Mouse (Mus musculus) intestine, embryonic 16.5 days (tissue): ENCODE results near the gene Klkb1. TPM values are rescaled to one million over a fixed set of nuclear protein-coding genes. Genes with fewer than 3 reads are reported as not detected.

Source experiments
- ATAC-seq: fragments of 200-750 bp; cut with Nextera tagmentation; 2 replicates; pipeline ENCODE4 v1.8.0; 2017; ENCODE audit warnings: moderate TSS enrichment, moderate library complexity
- H3K27ac ChIP-seq: fragments of 300-500 bp; sonication (generic); 2 replicates; pipeline ENCODE4 v1.5.1; 2014; ENCODE audit warnings: mild to moderate bottlenecking, low read length
- H3K27me3 ChIP-seq: fragments of 300-500 bp; sonication (generic); replicated peaks from 2 replicates; pipeline ENCODE4 v1.6.1; 2014; ENCODE audit warnings: low read length, control low read depth, mixed read lengths; ENCODE audit not compliant: control insufficient read depth, insufficient read depth
- H3K36me3 ChIP-seq: fragments of 300-500 bp; sonication (generic); 2 replicates; pipeline ENCODE4 v1.6.1; 2014; ENCODE audit warnings: low read length, control low read depth; ENCODE audit not compliant: control insufficient read depth, insufficient read depth
- H3K4me1 ChIP-seq: fragments of 300-500 bp; sonication (generic); 2 replicates; pipeline ENCODE4 v1.6.1; 2014; ENCODE audit warnings: low read length, control low read depth, mixed read lengths; ENCODE audit not compliant: control insufficient read depth, insufficient read depth
- H3K4me2 ChIP-seq: fragments of 300-500 bp; sonication (generic); 2 replicates; pipeline ENCODE4 v1.6.1; 2014; ENCODE audit warnings: low read depth, low read length, control low read depth
- H3K4me3 ChIP-seq: fragments of 300-500 bp; sonication (generic); 2 replicates; pipeline ENCODE4 v1.5.1; 2014; ENCODE audit warnings: mild to moderate bottlenecking, low read length
- H3K9ac ChIP-seq: fragments of 300-500 bp; sonication (generic); 2 replicates; pipeline ENCODE4 v1.6.1; 2014; ENCODE audit warnings: low read depth, low read length
- H3K9me3 ChIP-seq: fragments of 300-500 bp; sonication (generic); 2 replicates; pipeline ENCODE4 v1.6.1; 2016; ENCODE audit warnings: low read length, control low read depth; ENCODE audit not compliant: control insufficient read depth
- WGBS: fragments of 180-500 bp; shearing (Covaris S2); extraction: QIAGEN DNeasy Blood & Tissue Kit; methylation state at CpG from one replicate; pipeline ENCODE4 v1.1.7; 2014; 5-methylcytosine and 5-hydroxymethylcytosine counted together
- polyA plus RNA-seq: library from polyadenylated mRNA; unstranded; fragments of >200 nt; fragmentation: Nextera tagmentation; extraction: Ambion mirVana; gene quantifications from 2 replicates; pipeline ENCODE4 v1.2.1, GENCODE M21; 2015

The Klkb1 gene
- polyA plus RNA-seq, 1 experiment from 2014 or later, result 0.09 TPM

GRCm38 (mm10) chr8:45258421-45258820 lies 36.2 kb downstream of the Klkb1 start:
- Histone ChIP-seq H3K9me3 (no peaks in the 10 kb centered on the region), H3K27ac (no peak overlapping the region), H3K4me3 (no peak overlapping the region), H3K36me3 (no peaks in the 10 kb centered on the region), H3K9ac (no peak overlapping the region), H3K4me2 (no peak overlapping the region), H3K27me3 (no peaks in the 10 kb centered on the region), H3K4me1 (no peaks in the 10 kb centered on the region)
- 81% methylated on average over 8 of the region's 8 CpGs for WGBS
- ATAC-seq, result no peak

GRCm38 (mm10) chr8:45255040-45255439 lies 39.6 kb downstream of the Klkb1 start:
- no peak for ATAC-seq
- no peak overlapping the region for H3K9ac ChIP-seq
- H3K9me3 ChIP-seq, result no peaks in the 10 kb centered on the region
- no peak overlapping the region for H3K4me2 ChIP-seq
- H3K27ac ChIP-seq, result no peak overlapping the region
- no peaks in the 10 kb centered on the region for H3K27me3 ChIP-seq
- no peaks in the 10 kb centered on the region for H3K4me1 ChIP-seq
- no peak overlapping the region for H3K4me3 ChIP-seq
- H3K36me3 ChIP-seq, result no peaks in the 10 kb centered on the region
- WGBS, result 84% methylated on average over 12 of the region's 12 CpGs

DNA sequence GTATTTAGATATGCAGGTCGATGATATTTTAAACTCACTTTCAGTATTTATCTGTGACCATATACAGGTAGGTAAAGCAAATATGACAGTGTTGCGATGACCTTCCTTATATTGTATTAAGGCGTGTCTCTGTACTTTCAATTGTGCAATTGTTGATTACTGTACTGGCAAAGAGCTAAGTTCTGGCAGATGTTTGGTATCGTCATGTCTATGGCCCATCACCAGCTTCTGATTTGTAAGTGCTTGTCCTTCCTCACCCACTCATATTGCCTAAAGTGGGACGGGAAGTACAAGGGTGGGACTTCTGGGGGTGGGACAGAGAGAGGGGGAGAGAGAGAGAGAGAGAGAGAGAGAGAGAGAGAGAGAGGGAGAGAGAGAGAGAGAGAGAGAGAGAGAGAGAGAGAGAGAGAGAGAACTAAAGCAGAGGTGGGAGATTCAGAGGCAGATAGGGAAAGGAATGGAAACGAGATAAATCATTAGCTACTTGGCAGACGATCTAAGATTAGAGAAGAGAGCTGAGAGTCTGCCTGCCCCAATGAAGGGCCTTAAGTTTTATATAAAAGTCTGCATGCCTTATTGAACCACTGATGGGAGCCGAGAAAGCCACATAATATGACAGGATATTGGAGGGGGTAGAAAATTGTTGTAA lies 40.3 kb downstream of the Klkb1 start:
- 70% methylated on average over 8 of the region's 8 CpGs for WGBS
- no peaks in the 10 kb centered on the region for H3K4me1 ChIP-seq
- H3K4me2 ChIP-seq, result no peak overlapping the region
- H3K4me3 ChIP-seq, result no peak overlapping the region
- H3K9ac ChIP-seq, result no peak overlapping the region
- no peaks in the 10 kb centered on the region for H3K27me3 ChIP-seq
- no peaks in the 10 kb centered on the region for H3K9me3 ChIP-seq
- no peaks in the 10 kb centered on the region for H3K36me3 ChIP-seq
- H3K27ac ChIP-seq, result no peak overlapping the region
- ATAC-seq, result no peak

- Histone ChIP-seq H3K9ac (no peak overlapping the region), H3K4me2 (no peak overlapping the region), H3K36me3 (no peaks in the 10 kb centered on the region), H3K9me3 (no peaks in the 10 kb centered on the region), H3K4me1 (no peaks in the 10 kb centered on the region), H3K27me3 (no peaks in the 10 kb centered on the region), H3K27ac (no peak overlapping the region), H3K4me3 (no peak overlapping the region)
- ATAC-seq, result no peak
- 96% methylated on average over 1 of the region's 1 CpGs for WGBS
Measured at GRCm38 (mm10) chr8:45253586-45253985, 41.1 kb downstream of the Klkb1 start.

- H3K4me2 ChIP-seq, result no peak overlapping the region
- H3K27me3 ChIP-seq, result no peaks in the 10 kb centered on the region
- no peaks in the 10 kb centered on the region for H3K36me3 ChIP-seq
- H3K27ac ChIP-seq, result no peak overlapping the region
- no peaks in the 10 kb centered on the region for H3K9me3 ChIP-seq
- H3K9ac ChIP-seq, result no peak overlapping the region
- no peaks in the 10 kb centered on the region for H3K4me1 ChIP-seq
- no peak overlapping the region for H3K4me3 ChIP-seq
- no peak for ATAC-seq
- WGBS, result 46% methylated on average over 2 of the region's 2 CpGs
Measured at GRCm38 (mm10) chr8:45253111-45253510, 41.5 kb downstream of the Klkb1 start.

DNA sequence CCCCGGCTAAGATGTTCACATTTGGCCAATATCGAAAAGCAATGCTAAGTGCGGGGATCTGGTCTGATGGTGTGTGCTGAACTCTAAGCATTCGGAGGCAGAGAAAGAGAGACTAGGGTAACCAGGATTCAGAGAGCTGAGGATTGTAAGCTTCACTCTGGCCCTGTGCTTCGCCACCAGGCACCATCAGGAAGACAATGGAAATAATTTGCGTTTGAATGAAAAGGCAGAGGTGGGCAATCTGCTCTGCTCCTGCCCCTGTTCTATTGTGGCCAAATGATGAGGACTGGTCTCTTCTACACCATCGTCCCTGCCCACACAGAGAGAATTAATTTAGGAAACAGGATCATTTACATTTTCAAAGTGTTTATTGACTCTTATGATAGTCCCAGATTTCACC lies 48.4 kb downstream of the Klkb1 start:
- H3K27ac ChIP-seq, result no peak overlapping the region

DNA sequence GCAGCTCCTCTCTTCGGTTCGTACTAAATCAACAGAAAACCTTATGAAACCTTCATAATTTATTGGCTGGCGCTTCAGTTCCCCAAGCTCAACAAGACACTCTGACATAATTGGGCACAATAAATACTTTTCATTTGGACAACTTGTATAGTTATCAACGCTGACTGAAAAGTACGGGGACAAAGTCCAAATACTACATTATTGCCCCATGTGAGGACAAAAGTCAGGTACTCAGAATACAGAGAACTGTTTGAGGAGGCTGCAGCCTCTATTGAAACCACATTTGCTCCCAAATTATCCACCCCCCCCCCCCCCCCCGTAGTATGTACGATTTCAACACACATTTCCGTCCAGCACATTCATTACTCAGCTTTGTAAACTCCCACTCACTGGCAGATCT lies 55.3 kb downstream of the Klkb1 start:
- 52% methylated on average over 8 of the region's 8 CpGs for WGBS
- ATAC-seq, result peak; percentile 80

More for the DNA sequence above, 48.4 kb downstream of the Klkb1 start:
- H3K36me3 ChIP-seq, result no peaks in the 10 kb centered on the region
- no peaks in the 10 kb centered on the region for H3K4me1 ChIP-seq
- 67% methylated on average over 7 of the region's 7 CpGs for WGBS
- H3K4me2 ChIP-seq, result no peak overlapping the region
- ATAC-seq, result no peak
- no peaks in the 10 kb centered on the region for H3K27me3 ChIP-seq
- no peak overlapping the region for H3K4me3 ChIP-seq
- no peak overlapping the region for H3K9ac ChIP-seq
- no peaks in the 10 kb centered on the region for H3K9me3 ChIP-seq

DNA sequence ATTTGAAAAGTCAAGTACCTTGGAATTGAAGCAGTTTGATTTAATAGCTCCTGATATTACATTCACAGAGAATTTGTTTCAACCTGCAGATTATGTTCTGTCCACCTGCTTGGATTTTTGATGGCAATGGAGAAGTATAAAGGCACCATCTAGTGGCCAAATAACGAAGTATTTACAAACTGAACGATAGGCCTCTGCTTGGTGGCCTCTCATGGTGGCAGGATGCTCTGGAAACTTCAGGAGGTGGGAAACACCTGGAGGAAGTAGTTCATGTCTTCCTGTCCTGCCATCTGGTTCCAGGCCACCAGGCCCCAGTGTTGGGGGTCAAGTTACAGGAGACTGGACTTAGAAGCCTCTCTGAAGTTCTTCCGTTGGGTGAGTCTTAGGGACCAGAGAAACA lies 56.4 kb downstream of the Klkb1 start:
- Histone ChIP-seq H3K27ac (no peak overlapping the region), H3K4me3 (no peak overlapping the region), H3K4me2 (no peak overlapping the region), H3K36me3 (no peaks in the 10 kb centered on the region), H3K27me3 (no peaks in the 10 kb centered on the region), H3K4me1 (no peaks in the 10 kb centered on the region), H3K9ac (no peak overlapping the region), H3K9me3 (no peaks in the 10 kb centered on the region)
- WGBS, result 24% methylated on average over 3 of the region's 3 CpGs
- peak; percentile 25; the same call in 1 of the 2 replicates for ATAC-seq

More for the DNA sequence above, 55.3 kb downstream of the Klkb1 start:
- Histone ChIP-seq H3K4me1 (no peaks in the 10 kb centered on the region), H3K4me3 (no peak overlapping the region), H3K36me3 (no peaks in the 10 kb centered on the region), H3K4me2 (no peak overlapping the region), H3K9me3 (no peaks in the 10 kb centered on the region), H3K27me3 (no peaks in the 10 kb centered on the region), H3K9ac (no peak overlapping the region), H3K27ac (no peak overlapping the region)

GRCm38 (mm10) chr8:45236164-45236912 lies 58.3 kb downstream of the Klkb1 start:
- no peaks in the 10 kb centered on the region for H3K27me3 ChIP-seq
- no peak overlapping the region for H3K9ac ChIP-seq
- H3K9me3 ChIP-seq, result no peaks in the 10 kb centered on the region
- 25% methylated on average over 14 of the region's 14 CpGs for WGBS
- peak; percentile 51 for ATAC-seq
- no peak overlapping the region for H3K27ac ChIP-seq
- no peaks in the 10 kb centered on the region for H3K4me1 ChIP-seq
- H3K4me2 ChIP-seq, result no peak overlapping the region
- H3K4me3 ChIP-seq, result no peak overlapping the region
- no peaks in the 10 kb centered on the region for H3K36me3 ChIP-seq
